Mouse (Mus musculus) heart, embryonic 11.5 days (tissue): ENCODE data around the gene Gm21679. TPM values are rescaled to one million over a fixed set of nuclear protein-coding genes. Genes with fewer than 3 reads are reported as not detected.
"Not testable (repeated sequence)": the region's sequence is repeated elsewhere in the genome, so short reads cannot be mapped to it uniquely, and the experiment has no call there.

Source experiments
- ATAC-seq: fragments of 200-750 bp; cut with Nextera tagmentation; replicated peaks from 2 replicates; pipeline ENCODE4 v1.8.0; 2017; ENCODE audit warnings: moderate library complexity; ENCODE audit not compliant: insufficient number of reproducible peaks, low FRiP score, low TSS enrichment
- H3K27ac ChIP-seq: fragments of 300-500 bp; sonication (generic); 2 replicates; pipeline ENCODE4 v1.5.1; 2014; ENCODE audit warnings: mild to moderate bottlenecking, low read depth, low read length
- H3K27me3 ChIP-seq: fragments of 300-500 bp; sonication (generic); 2 replicates; pipeline ENCODE4 v1.6.1; 2014; ENCODE audit warnings: mild to moderate bottlenecking, low read length, mixed read lengths; ENCODE audit not compliant: control insufficient read depth, insufficient read depth
- H3K36me3 ChIP-seq: fragments of 300-500 bp; sonication (generic); 2 replicates; pipeline ENCODE4 v1.6.1; 2014; ENCODE audit warnings: mild to moderate bottlenecking, low read length, moderate library complexity, mixed read lengths; ENCODE audit not compliant: control insufficient read depth, insufficient read depth
- H3K4me1 ChIP-seq: fragments of 300-500 bp; sonication (generic); 2 replicates; pipeline ENCODE4 v1.6.1; 2014; ENCODE audit warnings: low read length; ENCODE audit not compliant: control insufficient read depth, insufficient read depth
- H3K4me2 ChIP-seq: fragments of 300-500 bp; sonication (generic); 2 replicates; pipeline ENCODE4 v1.6.1; 2014; ENCODE audit warnings: mild to moderate bottlenecking, moderate library complexity
- H3K4me3 ChIP-seq: fragments of 300-500 bp; sonication (generic); 2 replicates; pipeline ENCODE4 v1.5.1; 2014; ENCODE audit warnings: low read depth, low read length
- H3K9ac ChIP-seq: fragments of 300-500 bp; sonication (generic); 2 replicates; pipeline ENCODE4 v1.6.1; 2014; ENCODE audit warnings: mild to moderate bottlenecking, low read depth, low read length, moderate library complexity
- H3K9me3 ChIP-seq: fragments of 300-500 bp; sonication (generic); replicated peaks from 2 replicates; pipeline ENCODE4 v1.6.1; 2016; ENCODE audit warnings: low read length; ENCODE audit not compliant: control insufficient read depth
- WGBS: fragments of 180-500 bp; shearing (Covaris S2); extraction: QIAGEN DNeasy Blood & Tissue Kit; methylation state at CpG from one replicate; pipeline ENCODE4 v1.1.7; 2014; ENCODE audit not compliant: insufficient replicate concordance; 5-methylcytosine and 5-hydroxymethylcytosine counted together
- polyA plus RNA-seq: library from polyadenylated mRNA; unstranded; fragments of >200 nt; fragmentation: Nextera tagmentation; extraction: Ambion mirVana; gene quantifications from 2 replicates; pipeline ENCODE4 v1.2.1, GENCODE M21; 2014

The Gm21679 gene
- not detected in 2 replicates for polyA plus RNA-seq

DNA sequence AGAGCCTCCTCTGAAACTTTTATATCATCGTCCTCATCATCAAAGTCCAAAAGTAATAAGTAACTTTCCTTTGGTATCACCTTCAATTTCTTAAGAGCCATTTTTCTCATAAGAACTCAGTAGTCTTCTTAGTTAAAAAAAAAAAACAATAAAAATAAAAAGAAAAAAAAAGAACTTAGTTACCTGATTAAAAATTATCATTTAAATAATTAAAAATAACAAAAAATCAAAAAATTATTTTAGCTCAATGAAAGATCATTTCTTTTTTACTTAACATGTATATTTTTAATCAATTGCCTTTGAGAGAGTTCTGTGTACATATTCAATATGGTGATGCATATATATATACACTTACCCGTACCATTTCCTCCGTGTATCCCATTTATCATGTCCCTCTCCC, at the start of gene Gm21679:
Gene Gm21679, minus strand, starts transcription at position 101 of the 400 bp plus-strand sequence.
- H3K4me1 ChIP-seq, H3K27ac ChIP-seq, H3K36me3 ChIP-seq, ATAC-seq, H3K4me2 ChIP-seq, H3K9me3 ChIP-seq, H3K4me3 ChIP-seq, H3K27me3 ChIP-seq, H3K9ac ChIP-seq: not testable (repeated sequence)
- WGBS, result no CpG with 5 or more reads among the region's 3 CpGs
